Mouse (Mus musculus): ENCODE measurements at regions not wholly inside any gene's neighbourhood (a gene's known extent, or its start where the extent isn't known, plus 50 kb on each side); places are given as distances from the start of the nearest gene placed in this dataset.

DNA sequence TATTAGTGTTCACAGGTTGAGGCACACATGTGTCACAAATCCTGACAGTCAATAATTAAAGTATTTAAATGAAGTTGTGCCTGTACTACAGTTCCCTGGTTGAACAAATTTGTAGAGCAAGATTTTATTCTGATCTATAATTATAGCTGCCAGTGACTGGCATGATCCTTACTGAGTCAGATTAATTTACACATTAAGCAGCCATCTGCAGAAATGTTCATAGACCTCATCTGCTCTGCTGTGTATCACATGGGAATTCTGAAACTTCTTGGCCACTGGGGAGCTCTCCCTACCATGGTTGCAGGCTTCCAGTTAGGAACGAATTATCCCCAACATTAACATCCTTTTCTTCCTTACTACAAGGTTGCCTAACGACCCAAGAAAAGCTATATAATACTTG is 255.6 kb upstream of the Adgrl4 start:
- DNase-seq (ENCODE audit: low spot score), result no peak

DNA sequence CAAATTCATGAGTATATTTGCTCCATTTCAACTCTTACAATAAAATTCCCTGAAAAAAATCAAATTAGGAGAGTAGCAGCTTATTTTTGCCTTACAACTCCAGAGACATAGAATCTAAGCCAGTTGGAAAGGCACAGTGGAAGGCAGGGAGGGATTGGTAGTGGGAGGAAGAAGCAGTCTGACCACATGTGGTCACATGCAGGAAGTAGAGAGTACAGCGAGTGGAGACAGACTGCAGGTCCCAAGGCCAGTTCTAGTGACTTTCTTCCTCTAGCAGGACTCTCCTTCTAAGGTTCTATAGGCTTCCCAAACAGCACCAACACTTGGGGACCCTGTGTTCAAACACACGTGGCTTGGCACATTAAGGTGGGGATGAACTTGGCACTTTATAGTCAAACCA is 245.6 kb upstream of the Adgrl4 start:
- DNase-seq (ENCODE audit: low spot score), result no peak

DNA sequence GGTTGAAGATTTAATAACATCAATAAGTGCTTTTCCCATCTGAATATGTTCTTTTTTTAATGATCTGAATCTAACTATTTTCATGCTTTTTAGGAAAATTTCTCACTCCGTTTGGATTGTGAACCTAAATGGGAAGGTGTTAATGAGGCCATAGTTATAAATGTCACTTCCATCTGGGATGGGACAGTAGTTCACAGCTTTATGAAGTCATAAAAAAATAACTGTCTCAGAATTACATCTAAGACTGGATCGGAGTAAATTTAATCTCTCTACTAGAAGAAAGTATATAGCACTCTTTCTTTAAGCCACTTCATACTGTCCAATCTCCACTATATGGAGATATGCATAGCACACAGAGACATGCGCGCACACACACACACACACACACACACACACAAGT is 226.7 kb upstream of the Adgrl4 start:
- DNase-seq (ENCODE audit: low spot score), result no peak

DNA sequence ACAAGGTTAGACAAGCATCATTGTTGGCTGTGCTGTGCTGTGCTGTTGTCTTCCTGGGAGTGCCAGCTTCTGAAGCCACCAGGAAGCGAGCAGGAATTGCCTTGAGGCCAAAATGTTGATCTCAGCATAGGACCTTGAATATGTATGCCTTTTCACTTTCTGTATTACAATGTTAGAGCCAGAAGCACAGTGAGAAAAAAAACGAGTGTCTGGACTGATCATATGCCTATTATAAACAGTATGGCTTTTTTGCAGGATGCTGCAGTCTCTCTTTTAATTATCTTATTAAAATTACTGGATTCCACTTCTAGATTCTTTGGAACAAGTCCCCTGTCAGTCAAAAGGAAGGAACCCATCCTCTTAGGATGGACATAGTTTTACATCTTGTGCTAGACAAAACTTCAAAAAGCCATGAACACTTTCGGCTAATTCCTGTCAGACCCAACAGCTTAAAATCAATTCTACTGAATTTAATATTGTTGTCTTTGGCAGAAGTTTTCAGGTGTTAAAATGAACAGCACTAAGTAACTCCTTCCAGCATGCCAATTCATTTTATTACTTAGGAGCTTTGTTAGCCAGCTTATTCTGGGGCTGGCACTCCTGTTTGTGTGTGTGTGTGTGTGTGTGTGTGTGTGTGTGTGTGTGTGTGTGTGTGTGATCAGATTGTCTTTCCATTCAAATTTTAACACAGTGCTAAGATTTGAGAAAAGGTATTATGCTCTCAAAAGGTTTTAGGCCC is 220.8 kb upstream of the Adgrl4 start:
- DNase-seq (ENCODE audit: low spot score), result no peak

DNA sequence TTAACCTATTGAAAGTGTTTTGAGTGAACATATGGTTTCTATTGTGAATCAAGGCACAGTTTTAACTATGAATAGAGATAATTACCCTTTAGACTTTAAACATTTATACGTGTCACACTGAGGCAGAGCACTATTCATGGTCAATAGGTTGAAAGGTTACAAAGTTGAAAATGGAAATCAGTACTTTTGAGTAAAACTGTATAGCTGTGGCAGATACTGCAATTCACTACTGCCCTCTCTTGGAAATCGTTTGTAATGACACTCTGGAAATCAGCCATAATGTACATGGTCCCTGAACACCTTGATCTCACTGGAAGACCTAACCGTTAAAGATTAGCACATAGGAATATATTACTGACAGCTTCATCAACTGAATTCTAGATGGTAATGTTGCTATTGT is 215.3 kb upstream of the Adgrl4 start:
- peak; percentile 1 for DNase-seq (ENCODE audit: low spot score)

DNA sequence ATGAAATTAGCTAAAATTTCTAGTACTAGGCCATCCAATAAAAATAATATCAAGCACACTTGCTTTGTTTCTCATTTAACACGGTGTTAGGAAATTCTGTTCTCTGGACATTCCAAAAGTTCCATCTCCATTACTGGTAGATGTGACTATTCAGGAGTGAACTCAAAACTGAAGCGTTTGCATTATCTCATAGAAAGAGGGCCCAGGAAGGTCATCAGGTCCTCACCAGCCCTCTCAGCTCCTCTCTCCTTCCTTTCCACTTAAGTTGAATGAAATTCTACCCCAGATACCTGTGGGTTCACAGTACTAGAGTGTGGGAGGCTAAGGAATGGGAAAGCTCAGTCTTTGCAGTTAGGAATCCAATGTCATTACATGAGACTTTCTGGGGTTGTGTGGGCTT is 185.2 kb upstream of the Adgrl4 start:
- no peak for DNase-seq (ENCODE audit: low spot score)

DNA sequence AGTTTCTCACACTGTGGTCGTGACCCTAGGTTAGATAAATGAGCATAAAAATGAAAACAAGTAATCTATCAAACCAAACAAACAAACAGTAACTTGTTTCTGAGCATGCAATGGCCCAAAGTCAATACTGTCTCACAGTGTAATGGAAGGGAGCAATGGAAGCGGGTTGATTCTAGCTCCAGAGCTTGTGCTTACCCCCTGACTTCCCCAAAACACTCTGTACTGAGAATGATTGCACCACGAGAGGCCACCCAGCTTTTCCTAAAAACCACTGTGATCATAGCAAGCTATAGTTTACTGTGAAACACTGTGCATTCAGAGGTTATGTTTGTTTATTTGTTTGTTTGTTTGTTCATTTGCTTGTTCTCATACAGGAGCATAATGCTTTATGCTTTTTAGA is 174.9 kb upstream of the Adgrl4 start:
- DNase-seq (ENCODE audit: low spot score), result no peak

DNA sequence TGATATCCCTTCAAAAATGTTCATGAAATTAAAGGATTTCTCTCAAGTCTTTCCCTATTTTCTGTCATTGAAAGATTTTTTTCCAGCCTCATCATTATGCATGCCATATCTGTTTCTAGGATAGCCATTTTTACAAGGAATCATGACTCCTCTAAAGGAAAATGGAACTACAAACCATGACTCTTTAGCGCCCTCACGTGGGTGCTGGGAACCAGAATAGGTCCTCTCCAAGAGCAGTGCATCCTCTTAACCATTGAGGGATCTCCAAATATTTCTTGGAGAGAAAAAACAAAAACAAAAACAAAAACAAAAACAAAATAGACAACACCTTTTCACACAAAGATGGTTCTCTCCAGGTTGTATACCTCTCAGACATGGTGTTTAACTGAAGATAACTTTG is 172.0 kb upstream of the Adgrl4 start:
- DNase-seq (ENCODE audit: low spot score), result peak; percentile 3

DNA sequence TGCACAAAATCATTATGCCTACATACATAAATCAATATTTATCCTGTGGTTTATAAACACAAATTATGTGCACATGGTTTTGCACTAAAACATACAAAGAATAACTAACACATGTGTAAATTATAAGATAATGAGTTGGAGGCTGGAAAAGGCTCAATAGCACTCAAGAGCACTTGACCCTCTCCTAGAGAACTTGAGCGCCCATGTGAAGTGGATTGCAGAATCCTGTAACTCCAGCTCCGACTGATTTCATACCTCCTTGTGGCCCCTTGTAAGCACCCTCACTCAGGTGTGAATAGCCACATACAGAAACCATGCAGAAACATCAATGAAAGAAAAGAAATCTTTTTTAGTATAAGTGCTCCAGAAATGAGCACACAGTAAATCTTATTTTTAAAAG is 168.2 kb upstream of the Adgrl4 start:
- DNase-seq (ENCODE audit: low spot score), result no peak

DNA sequence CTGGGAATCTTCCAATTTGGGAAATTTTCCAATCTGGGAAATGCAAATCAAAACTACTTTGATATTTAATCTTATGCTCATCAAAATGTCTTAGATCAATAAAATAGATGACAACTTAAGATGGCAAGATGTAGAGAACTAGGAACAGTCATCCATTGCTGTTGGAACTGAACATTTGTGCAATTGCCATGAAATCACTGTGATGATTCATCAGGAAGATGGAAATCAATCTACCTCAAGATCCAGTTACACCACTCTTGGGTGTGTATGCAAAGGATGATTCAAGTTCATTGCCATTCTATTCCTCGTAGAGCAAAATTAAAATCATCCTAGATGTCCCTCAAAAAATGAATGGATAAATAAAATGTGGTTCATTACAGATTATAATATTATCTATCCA is 153.9 kb upstream of the Adgrl4 start:
- DNase-seq (ENCODE audit: low spot score), result no peak

DNA sequence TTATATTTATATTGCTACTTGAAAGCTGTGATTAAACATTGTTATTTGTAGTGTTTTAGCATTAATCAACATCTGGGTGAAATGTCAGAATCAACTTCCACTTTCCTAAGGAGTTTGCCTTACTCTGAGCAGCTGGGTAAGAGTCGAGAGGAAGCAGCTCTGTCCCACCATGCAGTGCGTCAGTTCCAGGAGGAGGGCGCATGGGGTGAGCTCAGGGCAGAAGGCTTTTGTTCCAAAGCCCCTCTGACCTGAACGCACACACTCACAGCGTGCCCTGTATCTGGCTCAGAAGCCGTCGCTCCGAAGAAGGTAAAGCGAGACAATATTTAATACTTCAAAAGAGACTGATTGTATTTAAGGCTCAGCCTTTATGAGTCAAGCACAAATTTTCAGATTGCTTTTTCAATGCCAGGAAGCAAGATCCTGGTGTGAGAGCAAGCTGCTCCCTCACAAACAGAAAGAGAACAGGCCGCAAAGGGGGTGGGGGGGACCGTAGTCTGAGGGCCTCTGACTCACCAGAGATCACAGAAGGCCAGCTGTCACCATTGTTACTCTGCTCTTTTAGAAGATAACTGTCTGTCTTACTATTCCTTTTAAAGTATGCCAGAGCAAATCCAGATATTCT is 143.6 kb upstream of the Adgrl4 start:
- no peak for DNase-seq (ENCODE audit: low spot score)

DNA sequence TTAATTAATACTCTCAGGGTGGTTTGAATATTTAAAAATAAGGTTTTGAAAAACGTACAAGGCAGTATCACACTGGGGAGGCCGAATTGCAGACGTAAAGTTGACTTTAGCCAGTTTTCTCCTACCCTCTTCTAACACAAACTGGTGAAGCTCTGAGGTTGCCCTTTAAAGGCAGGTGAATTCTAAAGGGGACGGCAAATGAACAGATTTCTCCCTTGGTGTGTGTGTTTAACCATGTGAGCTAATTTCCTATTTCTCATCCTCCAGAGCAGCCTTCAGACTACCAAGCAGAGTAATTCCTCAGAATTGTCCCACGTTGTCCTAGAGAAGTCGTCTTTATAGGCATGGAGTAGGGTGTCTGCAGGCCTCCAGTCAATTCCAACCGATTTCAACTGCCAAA is 143.1 kb upstream of the Adgrl4 start:
- no peak for DNase-seq (ENCODE audit: low spot score)

DNA sequence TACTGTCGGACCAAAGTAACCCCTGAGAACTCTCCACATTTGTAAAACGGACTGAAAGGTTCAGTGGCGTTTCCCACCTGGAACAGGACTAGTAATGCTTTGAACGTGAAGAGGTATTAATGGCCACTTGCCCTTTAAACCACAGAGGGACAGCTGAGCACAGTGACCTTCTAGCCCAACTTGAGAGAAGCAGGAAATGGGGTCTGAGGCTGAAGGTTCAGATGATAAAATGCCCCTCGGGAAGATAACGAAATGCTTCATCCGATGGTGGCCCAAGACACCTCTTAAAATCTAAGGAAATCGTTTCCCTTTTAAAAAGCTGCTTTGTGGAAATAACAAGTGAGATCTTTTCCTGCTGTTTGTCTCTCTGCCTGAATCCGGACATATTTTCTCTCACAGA is 142.7 kb upstream of the Adgrl4 start:
- no peak for DNase-seq (ENCODE audit: low spot score)

DNA sequence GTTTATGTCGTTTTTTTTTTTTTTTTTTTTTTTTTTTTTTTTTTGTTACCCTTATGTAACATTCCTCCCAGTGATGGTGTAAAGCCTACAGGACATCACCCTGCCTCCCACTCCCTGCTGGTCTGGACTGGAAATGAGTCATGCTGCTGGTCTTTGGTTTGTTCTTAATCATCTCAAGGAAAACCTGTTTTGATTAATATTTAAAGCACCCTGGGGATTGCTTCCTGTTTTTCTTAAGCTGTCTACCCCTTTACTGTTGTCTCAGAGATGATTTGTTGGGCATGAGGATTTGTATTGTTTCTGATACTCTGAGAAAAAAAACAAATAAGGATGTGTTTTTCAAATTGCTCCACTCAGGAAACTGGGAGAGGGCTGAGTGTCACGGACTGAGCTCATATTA is 139.4 kb upstream of the Adgrl4 start:
- no peak for DNase-seq (ENCODE audit: low spot score)

DNA sequence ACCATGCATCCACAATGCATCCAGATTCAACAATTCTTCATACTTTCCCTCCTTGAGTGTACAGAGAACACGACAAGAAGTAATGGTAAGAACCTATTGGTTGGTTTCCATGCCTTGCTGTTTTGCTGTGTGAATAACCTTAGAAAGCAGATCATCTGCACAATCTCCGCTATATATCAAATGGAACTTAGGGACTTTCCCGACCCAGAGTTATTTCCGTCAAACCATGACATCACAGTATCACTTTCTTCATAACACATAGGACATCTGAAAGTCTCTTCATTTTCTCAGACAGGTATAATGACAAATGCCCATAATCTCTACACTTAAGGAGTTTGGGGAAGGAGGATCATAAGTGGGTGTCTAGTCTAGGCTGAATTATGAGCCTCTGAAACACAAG is 132.3 kb upstream of the Adgrl4 start:
- DNase-seq (ENCODE audit: low spot score), result no peak

DNA sequence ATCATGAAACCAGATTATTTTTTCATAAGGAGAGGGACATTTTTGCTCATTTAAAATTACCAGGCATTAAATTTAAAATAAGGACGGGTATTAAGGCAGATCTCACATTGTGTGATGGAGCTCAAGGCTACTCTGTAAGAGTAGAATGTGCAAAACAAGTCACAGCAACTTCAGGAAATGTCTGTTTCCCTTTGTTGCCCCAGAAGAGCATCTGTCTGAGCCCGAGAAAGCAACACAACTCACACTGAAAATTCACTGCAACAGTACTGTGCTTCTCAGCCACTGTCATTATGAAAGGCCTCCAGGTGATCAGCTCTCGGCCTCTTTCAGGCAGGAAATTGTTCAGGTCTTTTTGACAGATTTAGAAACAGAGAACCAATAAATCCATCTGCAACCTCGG is 129.7 kb upstream of the Adgrl4 start:
- DNase-seq (ENCODE audit: low spot score), result no peak

DNA sequence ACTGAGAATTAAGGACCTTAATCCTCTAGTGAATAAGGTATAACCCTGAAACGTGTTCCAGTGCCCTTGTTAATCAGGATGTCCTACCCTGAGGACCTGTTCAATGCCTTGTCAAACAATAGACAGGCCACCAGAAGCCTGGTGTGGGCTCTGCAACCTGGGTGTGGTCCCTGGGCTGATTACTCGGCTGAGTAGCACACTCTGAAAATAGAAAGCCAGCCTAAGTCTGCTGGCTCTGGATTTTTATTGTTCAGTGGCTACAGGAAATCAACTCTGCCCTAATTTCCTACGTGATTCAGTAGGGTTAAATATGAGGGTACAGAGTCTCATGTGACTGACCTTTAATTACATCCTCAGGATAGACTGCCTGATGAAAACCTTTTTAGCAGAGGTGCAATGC is 113.9 kb upstream of the Adgrl4 start:
- DNase-seq (ENCODE audit: low spot score), result no peak

DNA sequence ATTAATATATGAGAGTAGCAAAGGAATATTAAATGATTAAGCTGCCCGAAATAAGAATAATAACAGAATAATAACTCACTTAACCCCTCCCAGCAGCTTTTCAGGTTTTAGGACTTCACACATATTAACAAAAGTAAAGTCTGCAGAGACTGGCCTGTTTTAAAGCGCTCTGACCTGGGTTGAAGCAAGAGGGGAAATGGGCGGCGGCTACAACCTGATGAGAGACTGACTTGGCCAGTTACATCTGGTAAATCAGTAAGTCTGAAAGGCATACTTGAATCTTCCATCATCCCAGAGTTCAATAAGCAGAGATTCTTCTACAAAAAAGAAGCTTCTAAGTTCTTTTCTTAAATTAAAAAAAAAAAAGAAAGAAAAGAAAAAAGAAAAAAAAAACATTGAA is 107.9 kb upstream of the Adgrl4 start:
- no peak for DNase-seq (ENCODE audit: low spot score)

DNA sequence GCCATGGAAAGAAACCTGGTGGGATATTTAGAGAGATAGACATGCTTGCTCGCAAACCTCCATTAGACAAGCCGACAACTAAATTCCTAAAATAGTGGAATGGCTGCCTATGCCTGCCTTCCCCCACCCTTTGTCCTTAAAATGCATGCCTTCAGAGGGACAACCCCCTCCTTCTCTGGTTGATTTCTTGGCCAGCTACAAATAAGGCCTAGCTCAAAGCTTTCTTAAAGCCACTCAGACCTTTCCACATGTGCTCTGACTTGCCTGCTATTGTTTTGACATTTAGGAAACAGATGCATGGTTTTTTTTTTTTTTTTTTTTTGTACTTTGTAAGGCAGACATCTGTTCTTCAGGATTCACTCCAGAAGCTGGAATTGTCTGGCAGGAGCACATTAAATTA is 105.8 kb upstream of the Adgrl4 start:
- DNase-seq (ENCODE audit: low spot score), result no peak

DNA sequence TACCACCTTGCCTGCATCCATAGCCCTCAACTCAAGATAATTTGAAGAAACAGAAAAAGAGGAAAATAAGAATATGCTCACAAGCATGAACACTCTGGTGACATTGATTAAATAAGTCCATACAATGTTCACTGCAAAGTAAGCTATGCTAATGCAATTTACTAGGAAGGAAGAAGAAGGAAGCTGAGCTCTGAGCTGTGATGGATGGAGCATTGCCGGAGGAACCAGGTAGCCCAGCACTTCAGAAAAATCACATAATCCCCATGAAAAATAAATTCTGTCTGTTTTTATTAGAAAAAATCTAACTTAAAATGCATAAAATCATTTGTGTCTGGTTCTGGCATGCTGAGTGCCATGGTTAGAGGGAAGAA is 105.4 kb upstream of the Adgrl4 start:
- DNase-seq (ENCODE audit: low spot score), result no peak

DNA sequence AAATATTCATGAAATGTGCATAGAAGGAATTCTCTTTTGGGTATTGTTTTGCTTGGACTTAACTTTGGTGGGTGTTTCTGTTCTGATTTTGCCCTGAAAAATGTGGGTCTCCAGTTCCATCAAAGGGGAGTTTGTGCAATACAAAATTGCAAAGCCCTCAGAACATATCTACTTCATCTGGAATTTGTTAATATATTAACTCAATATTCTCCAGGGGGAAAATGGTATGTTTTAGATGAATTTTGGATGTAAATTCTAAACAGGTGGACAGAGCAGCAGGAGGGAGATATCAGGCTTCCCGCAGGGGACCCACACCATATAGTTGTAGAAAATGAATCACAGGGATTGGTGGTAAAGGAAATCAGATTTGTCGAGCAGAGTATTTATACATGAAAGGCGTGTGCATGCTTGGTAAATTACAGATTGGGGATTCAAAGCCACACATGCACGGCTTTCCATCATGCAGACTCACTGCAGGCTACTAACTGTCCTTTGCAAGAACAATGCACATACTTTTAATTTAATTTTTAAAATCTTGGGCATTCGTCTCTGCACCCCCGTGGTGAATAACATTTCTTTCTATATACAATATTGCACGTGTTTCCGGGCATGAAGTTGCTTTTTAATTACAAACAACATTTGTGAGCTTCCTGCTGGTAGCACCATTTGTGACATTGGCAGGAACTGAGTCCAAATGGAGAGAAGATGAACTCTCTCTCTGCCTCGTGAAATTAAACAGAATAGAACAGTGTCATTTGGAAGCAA is 104.8 kb upstream of the Adgrl4 start:
- no peak for DNase-seq (ENCODE audit: low spot score)

DNA sequence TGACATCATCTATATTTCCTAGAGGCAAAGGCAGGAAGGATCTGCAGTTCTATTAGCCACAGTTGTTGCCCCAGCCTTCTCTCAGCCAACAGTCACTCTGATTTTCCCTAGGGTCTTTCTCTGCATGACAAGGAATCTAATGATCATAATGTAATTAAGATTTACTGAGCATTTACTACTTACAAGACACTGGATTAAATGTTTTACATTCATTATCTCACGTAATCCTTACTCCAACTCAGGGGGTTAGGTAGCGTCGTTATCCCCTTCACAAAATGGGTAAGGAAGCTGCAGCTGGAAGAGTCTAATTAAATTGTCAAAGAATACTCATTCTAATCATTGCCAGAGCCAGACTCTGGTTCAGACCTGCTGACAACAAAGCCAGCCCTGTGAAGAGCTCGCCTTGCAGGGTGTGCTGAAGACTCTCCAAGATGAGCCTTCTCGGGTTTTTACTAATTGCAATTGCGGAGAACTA is 103.8 kb upstream of the Adgrl4 start:
- DNase-seq (ENCODE audit: low spot score), result no peak

DNA sequence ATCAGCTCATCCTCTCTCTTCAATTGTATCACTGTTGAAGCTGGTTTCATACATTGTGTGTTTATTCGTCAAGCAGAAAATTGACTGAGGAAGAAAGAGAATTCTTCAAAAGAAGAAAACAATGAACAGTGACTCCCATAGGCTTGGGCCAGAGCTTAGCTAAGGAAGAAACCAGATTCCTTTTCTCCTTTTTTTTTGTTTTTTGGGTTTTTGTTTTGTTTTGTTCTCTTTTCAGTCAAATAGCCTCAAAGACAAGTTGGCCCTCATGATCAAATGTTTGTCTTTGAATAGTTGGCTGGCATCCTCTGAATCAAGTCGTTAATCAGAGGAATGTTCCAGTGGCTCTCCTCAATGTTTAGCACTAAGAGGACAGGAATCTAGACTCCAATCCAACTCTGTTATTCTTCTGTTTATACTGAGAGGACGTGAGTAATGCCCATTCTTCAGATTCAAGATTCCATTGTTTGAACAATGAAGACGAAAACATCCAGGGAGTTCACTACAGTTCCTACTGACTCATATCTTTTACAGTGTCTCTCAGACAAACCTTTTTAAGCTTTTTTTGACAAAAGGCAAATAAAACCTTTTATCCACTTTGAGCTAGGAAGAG is 86.1 kb upstream of the Adgrl4 start:
- no peak for DNase-seq (ENCODE audit: low spot score)
